ENCODE assay signal across 11 mouse cellular contexts in genomic region chr3:122120217-122120616, GRCm38 (mm10).
DNase-seq lines count a peak whose midpoint lies in the region; ATAC-seq and TF ChIP-seq lines count a peak whose summit lies in the region.
"Had no signal": no experiment of that assay in that cellular context is flagged by ENCODE, and none has a peak within 500 bp of the region (broad histone marks: within the 10 kb centered on the region; RNA-seq: fewer than 3 reads in every experiment).

No protein-coding gene starts in this region.

- no peak overlapping the region for H3K4me3 ChIP-seq in liver, embryonic 12.5 days
- H3K4me3 ChIP-seq: megakaryocyte, embryonic 14.5 days had no signal

- H3K9ac ChIP-seq in liver, embryonic 12.5 days = no peak overlapping the region

- no peak for TF ChIP-seq POLR2A in brain, embryonic 14.5 days (IDR thresholded peaks at IDR 0.05; ENCODE audit: borderline replicate concordance, extremely low read depth, insufficient read depth, insufficient read length, poor library complexity, severe bottlenecking)

- WGBS in liver, embryonic 12.5 days (ENCODE audit: insufficient replicate concordance) = 58% methylated on average over 7 of the region's 7 CpGs

- no peak for ATAC-seq in liver, embryonic 12.5 days
- ATAC-seq: inflammation-experienced regulatory T-cells, adult 6 months had no signal

- peak; percentile 34 for DNase-seq in gastrocnemius, postnatal 25 days
- DNase-seq in gastrocnemius, postnatal 4 days (ENCODE audit: low spot score in 2 of 2) = no peak
- DNase-seq in brain, embryonic 14.5 days (ENCODE audit: low read depth) = peak; percentile 27
- DNase-seq in heart, postnatal 25 days (ENCODE audit: low spot score) = peak; percentile 31
- no peak for DNase-seq in urinary bladder, postnatal 14 days (ENCODE audit: low spot score)
- no peak for DNase-seq in layer of hippocampus, adult 9-10 months (ENCODE audit: low spot score)
- no peak for DNase-seq in urinary bladder, postnatal 36 days (ENCODE audit: low spot score in 2 of 2)
- DNase-seq: thymus, postnatal 36 days had no signal

- intact Hi-C loops in heart, postnatal 25 days (cut with DNase I) = loop anchor here (1.0 to 5.0 kb wide), 4 partner anchors 13 to 206 kb away; no protein-coding TSS in a partner anchor

- TF ChIP-seq CTCF in brain, embryonic 14.5 days (IDR thresholded peaks at IDR 0.05; ENCODE audit: borderline replicate concordance, extremely low read depth, insufficient read depth, insufficient read length) = no peak

- no peaks in the 10 kb centered on the region for H3K9me3 ChIP-seq in liver, embryonic 12.5 days (replicated peaks)
- H3K9me3 ChIP-seq: megakaryocyte, embryonic 14.5 days had no signal

- no peaks in the 10 kb centered on the region for H3K36me3 ChIP-seq in liver, embryonic 12.5 days

- H3K4me1 ChIP-seq in liver, embryonic 12.5 days = peaks cover 17% of the 10 kb centered on the region

- no peaks in the 10 kb centered on the region; the same call in 1 of the 2 replicates for H3K27me3 ChIP-seq in liver, embryonic 12.5 days (replicated peaks)
- H3K27me3 ChIP-seq: megakaryocyte, embryonic 14.5 days had no signal

- no peak overlapping the region for H3K4me2 ChIP-seq in liver, embryonic 12.5 days

- 0 out of 2 replicates have a peak overlapping the region, but pooled peaks have one; percentile 16 for H3K27ac ChIP-seq in liver, embryonic 12.5 days

Comparison
In these comparisons a context has a peak if more than half of its experiments do, and no peak if none do; other contexts are left out.
1. DNase-seq: peak in gastrocnemius, postnatal 25 days (single experiment), brain, embryonic 14.5 days (single experiment) and heart, postnatal 25 days (single experiment); none in gastrocnemius, postnatal 4 days (0 of 2), urinary bladder, postnatal 14 days (single experiment), layer of hippocampus, adult 9-10 months (single experiment) and urinary bladder, postnatal 36 days (0 of 2).